Mouse (Mus musculus): Measurements from ENCODE around the gene Snx6. TPM values are rescaled to one million over a fixed set of nuclear protein-coding genes. Genes with fewer than 3 reads are reported as not detected.
"Not testable (repeated sequence)": the region's sequence is repeated elsewhere in the genome, so short reads cannot be mapped to it uniquely, and the experiment has no call there.

Gene Snx6
- polyA plus RNA-seq, 1 experiment, result 8.9 TPM

- TF ChIP-seq POLR2A (IDR thresholded peaks at IDR 0.05; ENCODE audit: low read depth, low read length) (no peak), CTCF (IDR thresholded peaks at IDR 0.05; ENCODE audit: extremely low read depth, insufficient read depth, insufficient read length, insufficient replicate concordance) (no peak)
- 95% methylated on average over 12 of the region's 12 CpGs for WGBS
- no peak overlapping the region for H3K27ac ChIP-seq (ENCODE audit: insufficient read depth, low read length)
- no peak overlapping the region for H3K4me3 ChIP-seq (ENCODE audit: extremely low read depth, insufficient read depth, insufficient read length)
- H3K27me3 ChIP-seq (ENCODE audit: control insufficient read depth, insufficient read depth, low read length), result no peaks in the 10 kb centered on the region
- H3K4me1 ChIP-seq (ENCODE audit: control insufficient read depth, insufficient read depth, insufficient read length), result no peaks in the 10 kb centered on the region
- no peak for DNase-seq (ENCODE audit: low read depth in 1 of 2, low spot score in 2 of 2)
- peaks cover 28% of the 10 kb centered on the region for H3K36me3 ChIP-seq (ENCODE audit: control insufficient read depth, insufficient read depth, low read length)
These were observed 31.9 kb downstream of the Snx6 start for GRCm38 (mm10) chr12:54763624-54764023.

- WGBS, result 93% methylated on average over 1 of the region's 1 CpGs
- no peaks in the 10 kb centered on the region for H3K27me3 ChIP-seq (ENCODE audit: control insufficient read depth, insufficient read depth, low read length)
- H3K4me1 ChIP-seq (ENCODE audit: control insufficient read depth, insufficient read depth, insufficient read length), result no peaks in the 10 kb centered on the region
- H3K36me3 ChIP-seq (ENCODE audit: control insufficient read depth, insufficient read depth, low read length), result peaks cover 27% of the 10 kb centered on the region
- no peak for DNase-seq (ENCODE audit: low read depth in 1 of 2, low spot score in 2 of 2)
- no peak overlapping the region for H3K4me3 ChIP-seq (ENCODE audit: extremely low read depth, insufficient read depth, insufficient read length)
- no peak overlapping the region for H3K27ac ChIP-seq (ENCODE audit: insufficient read depth, low read length)
- TF ChIP-seq CTCF (IDR thresholded peaks at IDR 0.05; ENCODE audit: extremely low read depth, insufficient read depth, insufficient read length, insufficient replicate concordance), result no peak
- TF ChIP-seq POLR2A (IDR thresholded peaks at IDR 0.05; ENCODE audit: low read depth, low read length), result no peak
These were observed 34.8 kb downstream of the Snx6 start for GRCm38 (mm10) chr12:54760676-54761075.

GRCm38 (mm10) chr12:54758846-54759245 lies 36.7 kb downstream of the Snx6 start:
- H3K36me3 ChIP-seq (ENCODE audit: control insufficient read depth, insufficient read depth, low read length), result peaks cover 29% of the 10 kb centered on the region
- 96% methylated on average over 2 of the region's 2 CpGs for WGBS
- no peak for DNase-seq (ENCODE audit: low read depth in 1 of 2, low spot score in 2 of 2)
- no peaks in the 10 kb centered on the region for H3K27me3 ChIP-seq (ENCODE audit: control insufficient read depth, insufficient read depth, low read length)
- H3K4me1 ChIP-seq (ENCODE audit: control insufficient read depth, insufficient read depth, insufficient read length), result no peaks in the 10 kb centered on the region
- no peak for TF ChIP-seq POLR2A (IDR thresholded peaks at IDR 0.05; ENCODE audit: low read depth, low read length)
- TF ChIP-seq CTCF (IDR thresholded peaks at IDR 0.05; ENCODE audit: extremely low read depth, insufficient read depth, insufficient read length, insufficient replicate concordance), result no peak
- no peak overlapping the region for H3K4me3 ChIP-seq (ENCODE audit: extremely low read depth, insufficient read depth, insufficient read length)
- H3K27ac ChIP-seq (ENCODE audit: insufficient read depth, low read length), result no peak overlapping the region

GRCm38 (mm10) chr12:54748647-54749046 lies 46.9 kb downstream of the Snx6 start:
- H3K27me3 ChIP-seq (ENCODE audit: control insufficient read depth, insufficient read depth, low read length), result no peaks in the 10 kb centered on the region
- H3K4me1 ChIP-seq (ENCODE audit: control insufficient read depth, insufficient read depth, insufficient read length), result no peaks in the 10 kb centered on the region
- no peak for TF ChIP-seq CTCF (IDR thresholded peaks at IDR 0.05; ENCODE audit: extremely low read depth, insufficient read depth, insufficient read length, insufficient replicate concordance)
- TF ChIP-seq POLR2A (IDR thresholded peaks at IDR 0.05; ENCODE audit: low read depth, low read length), result no peak
- H3K4me3 ChIP-seq (ENCODE audit: extremely low read depth, insufficient read depth, insufficient read length), result no peak overlapping the region
- WGBS, result 98% methylated on average over 8 of the region's 8 CpGs
- no peak for DNase-seq (ENCODE audit: low read depth in 1 of 2, low spot score in 2 of 2)
- no peak overlapping the region for H3K27ac ChIP-seq (ENCODE audit: insufficient read depth, low read length)
- H3K36me3 ChIP-seq (ENCODE audit: control insufficient read depth, insufficient read depth, low read length), result peaks cover 25% of the 10 kb centered on the region

- H3K27ac ChIP-seq (ENCODE audit: insufficient read depth, low read length); DNase-seq (ENCODE audit: low read depth in 1 of 2, low spot score in 2 of 2); H3K27me3 ChIP-seq (ENCODE audit: control insufficient read depth, insufficient read depth, low read length); H3K36me3 ChIP-seq (ENCODE audit: control insufficient read depth, insufficient read depth, low read length); H3K4me1 ChIP-seq (ENCODE audit: control insufficient read depth, insufficient read depth, insufficient read length): not testable (repeated sequence)
- peak overlapping the region; percentile 18; the same call in 1 of the 2 replicates for H3K4me3 ChIP-seq (ENCODE audit: extremely low read depth, insufficient read depth, insufficient read length)
- 0% methylated on average over 7 of the region's 33 CpGs for WGBS
These were observed 56.8 kb downstream of the Snx6 start for GRCm38 (mm10) chr12:54738661-54739243.

GRCm38 (mm10) chr12:54737891-54738660 lies 57.4 kb downstream of the Snx6 start:
- H3K36me3 ChIP-seq (ENCODE audit: control insufficient read depth, insufficient read depth, low read length); H3K4me3 ChIP-seq (ENCODE audit: extremely low read depth, insufficient read depth, insufficient read length); DNase-seq (ENCODE audit: low read depth in 1 of 2, low spot score in 2 of 2); H3K27me3 ChIP-seq (ENCODE audit: control insufficient read depth, insufficient read depth, low read length); H3K27ac ChIP-seq (ENCODE audit: insufficient read depth, low read length); H3K4me1 ChIP-seq (ENCODE audit: control insufficient read depth, insufficient read depth, insufficient read length): not testable (repeated sequence)
- no CpG with 5 or more reads among the region's 21 CpGs for WGBS

Data from spleen, adult 2 months (tissue).